24 mouse cellular contexts compared by ENCODE assay signal in genomic region chr13:70210158-70210557, GRCm38 (mm10).
"Had no signal": no experiment of that assay in that cellular context is flagged by ENCODE, and none has a peak within 500 bp of the region (broad histone marks: within the 10 kb centered on the region; RNA-seq: fewer than 3 reads in every experiment).

No protein-coding gene starts in this region.

- DNase-seq: gastrocnemius, adult 2 months; gastrocnemius, postnatal 10 days; gastrocnemius, postnatal 25 days; heart, postnatal 14 days; heart, postnatal 36 days; kidney, adult 11 months; kidney, adult 2 months; kidney, adult 9 months; kidney, postnatal 14 days; kidney, postnatal 36 days; layer of hippocampus, adult 9-11 months; layer of hippocampus, postnatal 36 days; left cerebral cortex, postnatal 4 days had no signal

- H3K9me3 ChIP-seq: heart, embryonic 13.5 days; heart, embryonic 15.5 days; hindbrain, embryonic 15.5 days; kidney, embryonic 15.5 days; limb, embryonic 13.5 days; limb, embryonic 15.5 days; liver, embryonic 12.5 days had no signal

- H3K27me3 ChIP-seq: heart, embryonic 13.5 days; heart, embryonic 15.5 days; hindbrain, embryonic 15.5 days; kidney, embryonic 15.5 days; limb, embryonic 13.5 days; limb, embryonic 15.5 days; liver, embryonic 12.5 days had no signal

- H3K4me3 ChIP-seq: gastrocnemius, adult 2 months; heart, embryonic 13.5 days; heart, embryonic 15.5 days; hindbrain, embryonic 15.5 days; kidney, embryonic 15.5 days; limb, embryonic 13.5 days; limb, embryonic 15.5 days; liver, embryonic 12.5 days had no signal

- H3K4me1 ChIP-seq: heart, embryonic 13.5 days; heart, embryonic 15.5 days; hindbrain, embryonic 15.5 days; limb, embryonic 15.5 days; liver, embryonic 12.5 days had no signal

- H3K27ac ChIP-seq: gastrocnemius, adult 2 months; heart, embryonic 13.5 days; heart, embryonic 15.5 days; hindbrain, embryonic 15.5 days; kidney, embryonic 15.5 days; kidney, postnatal 0 days; limb, embryonic 13.5 days; limb, embryonic 15.5 days; liver, embryonic 12.5 days; liver, embryonic 14.5 days had no signal

- H3K36me3 ChIP-seq: heart, embryonic 13.5 days; heart, embryonic 15.5 days; hindbrain, embryonic 15.5 days; kidney, embryonic 15.5 days; limb, embryonic 13.5 days; limb, embryonic 15.5 days; liver, embryonic 12.5 days had no signal

- H3K9ac ChIP-seq: heart, embryonic 13.5 days; heart, embryonic 15.5 days; hindbrain, embryonic 15.5 days; kidney, embryonic 15.5 days; limb, embryonic 13.5 days; limb, embryonic 15.5 days; liver, embryonic 12.5 days; liver, embryonic 14.5 days had no signal

- ATAC-seq: intestine, embryonic 16.5 days; liver, embryonic 12.5 days had no signal

- H3K4me2 ChIP-seq: heart, embryonic 11.5 days; heart, embryonic 13.5 days; heart, embryonic 15.5 days; hindbrain, embryonic 15.5 days; kidney, embryonic 15.5 days; limb, embryonic 13.5 days; limb, embryonic 15.5 days; liver, embryonic 12.5 days had no signal
